Mouse (Mus musculus) spleen, adult 2 months (tissue): ENCODE measurements at regions not wholly inside any gene's neighbourhood (a gene's known extent, or its start where the extent isn't known, plus 50 kb on each side); places are given as distances from the start of the nearest gene placed in this dataset.

Source experiments
- CTCF ChIP-seq: fragments of 200-500 bp; IDR thresholded peaks from 2 replicates; pipeline ENCODE4 v1.5.1; 2011; ENCODE audit warnings: mild to moderate bottlenecking, inconsistent platforms; ENCODE audit not compliant: insufficient read depth, insufficient read length, insufficient replicate concordance; ENCODE audit errors: extremely low read depth
- POLR2A ChIP-seq: fragments of 200-500 bp; IDR thresholded peaks from 2 replicates; pipeline ENCODE4 v1.6.1; 2011; ENCODE audit warnings: low read depth, low read length, inconsistent platforms

GRCm38 (mm10) chr13:6469446-6470227, 78.3 kb upstream of the Pitrm1 start:
- TF ChIP-seq CTCF (no peak), POLR2A (no peak)
